Mouse (Mus musculus) embryonic facial prominence, embryonic 11.5 days (tissue): Measurements from ENCODE around the gene Crlf2. TPM values are rescaled to one million over a fixed set of nuclear protein-coding genes. Genes with fewer than 3 reads are reported as not detected.

Experiments
- ATAC-seq: fragments of 200-750 bp; cut with Nextera tagmentation; replicated peaks from 2 replicates; pipeline ENCODE4 v1.8.0; 2017; ENCODE audit warnings: low read depth; ENCODE audit not compliant: insufficient number of reproducible peaks, low FRiP score, low TSS enrichment
- DNase-seq: peaks from one replicate; pipeline ENCODE4 v3.0.0-alpha.2; 2015; ENCODE audit warnings: low spot score
- H3K27ac ChIP-seq: fragments of 300-500 bp; sonication (generic); replicated peaks from 2 replicates; pipeline ENCODE4 v1.5.1; 2014; ENCODE audit warnings: mild to moderate bottlenecking, low read depth, low read length, control low read depth
- H3K27me3 ChIP-seq: fragments of 300-500 bp; sonication (generic); 2 replicates; pipeline ENCODE4 v1.6.1; 2014; ENCODE audit warnings: mild to moderate bottlenecking, low read length, moderate library complexity, mixed read lengths; ENCODE audit not compliant: control insufficient read depth, insufficient read depth
- H3K36me3 ChIP-seq: fragments of 300-500 bp; sonication (generic); replicated peaks from 2 replicates; pipeline ENCODE4 v1.6.1; 2014; ENCODE audit warnings: low read depth, mild to moderate bottlenecking, low read length, moderate library complexity, mixed read lengths; ENCODE audit not compliant: control insufficient read depth, insufficient read depth
- H3K4me1 ChIP-seq: fragments of 300-500 bp; sonication (generic); 2 replicates; pipeline ENCODE4 v1.6.1; 2014; ENCODE audit warnings: low read length, mixed read lengths; ENCODE audit not compliant: control insufficient read depth, insufficient read depth
- H3K4me2 ChIP-seq: fragments of 300-500 bp; sonication (generic); 2 replicates; pipeline ENCODE4 v1.6.1; 2014; ENCODE audit warnings: low read depth, mild to moderate bottlenecking, control low read depth, low read length, moderate library complexity
- H3K4me3 ChIP-seq: fragments of 300-500 bp; sonication (generic); 2 replicates; pipeline ENCODE4 v1.5.1; 2014; ENCODE audit warnings: low read depth, low read length, control low read depth
- H3K9ac ChIP-seq: fragments of 300-500 bp; sonication (generic); replicated peaks from 2 replicates; pipeline ENCODE4 v1.6.1; 2014; ENCODE audit warnings: mild to moderate bottlenecking, control low read depth, low read length
- H3K9me3 ChIP-seq: fragments of 300-500 bp; sonication (generic); replicated peaks from 2 replicates; pipeline ENCODE4 v1.6.1; 2016; ENCODE audit warnings: mild to moderate bottlenecking, low read length, inconsistent platforms, mixed read lengths; ENCODE audit not compliant: control insufficient read depth
- WGBS: fragments of 180-500 bp; shearing (Covaris S2); extraction: QIAGEN DNeasy Blood & Tissue Kit; methylation state at CpG from one replicate; pipeline ENCODE4 v1.1.7; 2014; 5-methylcytosine and 5-hydroxymethylcytosine counted together
- polyA plus RNA-seq: library from polyadenylated mRNA; unstranded; fragments of >200 nt; fragmentation: Nextera tagmentation; extraction: Ambion mirVana; gene quantifications from 2 replicates; pipeline ENCODE4 v1.2.1, GENCODE M21; 2014

The Crlf2 gene
- polyA plus RNA-seq, 1 experiment from 2014 or later, result 1.9 TPM

GRCm38 (mm10) chr5:109552541-109552940 lies 6.3 kb downstream of the Crlf2 start:
- no peaks in the 10 kb centered on the region for H3K27me3 ChIP-seq
- H3K36me3 ChIP-seq, result no peaks in the 10 kb centered on the region
- H3K9me3 ChIP-seq, result peaks cover 24% of the 10 kb centered on the region
- DNase-seq (no peak), ATAC-seq (no peak)
- no peaks in the 10 kb centered on the region for H3K4me1 ChIP-seq
- H3K9ac ChIP-seq, result no peak overlapping the region
- H3K27ac ChIP-seq, result no peak overlapping the region
- no peak overlapping the region for H3K4me3 ChIP-seq
- 88% methylated on average over 12 of the region's 15 CpGs for WGBS
- no peak overlapping the region for H3K4me2 ChIP-seq

DNA sequence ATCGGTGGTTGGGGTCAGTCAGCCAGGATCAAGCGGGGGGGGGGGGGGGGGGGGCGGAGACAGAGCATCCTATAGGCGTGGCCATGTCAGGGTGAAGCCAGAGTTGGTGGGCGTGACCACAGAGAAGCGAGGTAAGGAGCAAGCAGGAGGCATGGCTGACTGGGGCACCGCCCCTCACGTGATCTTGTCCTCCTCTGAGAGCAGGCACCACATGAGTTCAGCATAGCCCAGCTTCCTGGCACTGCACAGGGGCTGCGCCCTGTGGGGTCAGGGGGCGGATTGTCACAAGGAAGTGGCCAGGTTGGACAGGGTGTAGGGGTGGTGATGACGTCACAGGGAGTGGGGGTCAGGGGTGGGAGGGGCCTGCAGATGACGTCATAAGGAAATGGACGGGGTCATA lies 6.7 kb downstream of the Crlf2 start:
- no peak overlapping the region for H3K4me2 ChIP-seq
- H3K36me3 ChIP-seq, result no peaks in the 10 kb centered on the region
- H3K4me1 ChIP-seq, result no peaks in the 10 kb centered on the region
- H3K9me3 ChIP-seq, result peaks cover 24% of the 10 kb centered on the region
- DNase-seq (no peak), ATAC-seq (no peak)
- no peak overlapping the region for H3K4me3 ChIP-seq
- H3K27me3 ChIP-seq, result no peaks in the 10 kb centered on the region
- no peak overlapping the region for H3K9ac ChIP-seq
- H3K27ac ChIP-seq, result no peak overlapping the region
- WGBS, result 84% methylated on average over 9 of the region's 13 CpGs

- no peaks in the 10 kb centered on the region for H3K36me3 ChIP-seq
- no peak overlapping the region for H3K27ac ChIP-seq
- no peak overlapping the region for H3K4me3 ChIP-seq
- 91% methylated on average over 22 of the region's 25 CpGs for WGBS
- H3K27me3 ChIP-seq, result no peaks in the 10 kb centered on the region
- no peak overlapping the region for H3K4me2 ChIP-seq
- H3K9ac ChIP-seq, result no peak overlapping the region
- DNase-seq (no peak), ATAC-seq (no peak; the same call in 1 of the 2 replicates)
- no peaks in the 10 kb centered on the region for H3K4me1 ChIP-seq
- H3K9me3 ChIP-seq, result peaks cover 22% of the 10 kb centered on the region
Observed at GRCm38 (mm10) chr5:109551041-109551765, 7.6 kb downstream of the Crlf2 start.

DNA sequence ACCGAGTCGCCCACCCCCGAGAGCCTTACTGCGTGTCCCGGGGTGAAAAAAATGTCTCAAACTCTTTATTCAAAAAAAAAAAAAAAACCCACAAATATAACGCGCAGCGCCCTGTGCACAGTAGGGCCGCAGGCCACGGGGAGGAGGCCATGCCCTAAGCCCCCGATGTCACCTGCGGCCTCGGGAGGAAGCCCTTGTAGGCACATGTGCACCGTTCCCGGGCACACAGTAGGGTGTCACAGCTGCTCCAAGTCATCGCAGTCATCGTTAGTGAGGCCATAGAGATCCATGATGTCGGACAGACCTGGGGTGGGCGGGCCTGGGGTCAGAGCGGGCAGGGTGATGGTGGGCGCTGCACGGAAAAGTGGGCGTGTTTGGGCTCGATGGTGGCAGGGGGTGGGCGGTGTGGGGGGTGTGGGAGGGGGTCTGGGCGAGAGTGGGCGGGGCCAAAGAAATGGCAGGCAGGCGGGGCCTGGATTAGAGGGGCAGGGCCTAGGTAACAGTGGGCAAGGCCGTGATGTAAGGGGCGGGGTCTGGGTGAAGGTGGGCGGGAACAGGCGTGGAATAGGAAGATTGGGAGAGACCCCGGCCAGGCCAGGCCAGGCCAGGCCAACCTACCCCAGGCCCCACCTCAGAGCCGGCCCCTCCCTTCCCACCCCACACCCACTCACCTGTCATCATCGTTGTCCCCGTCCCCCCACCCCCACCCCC lies 8.4 kb downstream of the Crlf2 start:
- ATAC-seq (no peak; the same call in 1 of the 2 replicates), DNase-seq (no peak)
- H3K4me3 ChIP-seq, result no peak overlapping the region
- no peaks in the 10 kb centered on the region for H3K4me1 ChIP-seq
- no peak overlapping the region for H3K27ac ChIP-seq
- WGBS, result 88% methylated on average over 35 of the region's 36 CpGs
- H3K4me2 ChIP-seq, result no peak overlapping the region
- no peaks in the 10 kb centered on the region for H3K36me3 ChIP-seq
- peaks cover 14% of the 10 kb centered on the region for H3K9me3 ChIP-seq
- no peaks in the 10 kb centered on the region for H3K27me3 ChIP-seq
- H3K9ac ChIP-seq, result no peak overlapping the region

DNA sequence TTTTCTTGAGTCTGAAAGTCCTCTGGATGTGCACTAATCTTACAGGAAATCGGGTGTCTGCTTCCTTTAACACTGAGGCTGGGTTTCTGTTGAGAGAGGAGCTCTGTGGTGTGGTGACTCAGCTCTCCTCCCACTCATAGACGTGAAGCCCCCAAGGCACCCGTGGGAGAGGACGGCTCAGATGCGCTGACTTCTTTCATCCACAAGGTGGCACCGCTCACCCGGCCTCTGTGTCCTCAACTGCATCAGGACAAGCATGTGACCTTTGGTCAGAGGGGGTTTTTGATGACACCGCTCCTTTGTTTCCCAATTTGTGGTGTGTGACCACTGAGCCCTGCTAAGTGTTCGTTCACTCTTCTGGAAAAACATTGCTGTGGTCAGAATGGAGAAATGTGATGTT lies 10.1 kb downstream of the Crlf2 start:
- no peak overlapping the region for H3K27ac ChIP-seq
- H3K9me3 ChIP-seq, result peaks cover 10% of the 10 kb centered on the region
- H3K36me3 ChIP-seq, result no peaks in the 10 kb centered on the region
- ATAC-seq, result no peak
- no peaks in the 10 kb centered on the region for H3K4me1 ChIP-seq
- no peak for DNase-seq
- 67% methylated on average over 9 of the region's 9 CpGs for WGBS
- no peak overlapping the region for H3K4me2 ChIP-seq
- no peaks in the 10 kb centered on the region for H3K27me3 ChIP-seq
- no peak overlapping the region for H3K4me3 ChIP-seq
- H3K9ac ChIP-seq, result no peak overlapping the region

DNA sequence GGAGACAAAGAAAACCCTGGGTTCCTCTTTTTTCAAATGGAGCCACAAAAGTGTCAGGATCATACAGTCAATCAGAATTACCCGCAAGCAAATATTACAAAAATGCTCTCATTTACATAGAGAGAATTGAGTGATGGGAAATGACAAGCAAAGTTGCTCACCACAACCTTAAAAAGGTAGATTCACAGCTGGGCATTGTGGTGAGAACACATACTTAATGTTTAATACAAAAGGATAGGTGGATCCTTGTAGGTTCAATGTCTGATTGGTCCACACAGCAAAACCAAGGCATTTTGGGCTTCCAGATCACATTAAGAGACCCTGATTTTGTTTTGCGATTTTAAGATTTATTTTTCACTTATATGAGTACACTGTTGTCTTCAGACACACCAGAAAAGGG lies 11.7 kb downstream of the Crlf2 start:
- H3K9ac ChIP-seq, result no peak overlapping the region
- H3K4me1 ChIP-seq, result no peaks in the 10 kb centered on the region
- DNase-seq (no peak), ATAC-seq (no peak)
- H3K27me3 ChIP-seq, result no peaks in the 10 kb centered on the region
- peaks cover 7% of the 10 kb centered on the region for H3K9me3 ChIP-seq
- 80% methylated on average over 2 of the region's 2 CpGs for WGBS
- H3K4me2 ChIP-seq, result no peak overlapping the region
- H3K4me3 ChIP-seq, result no peak overlapping the region
- no peaks in the 10 kb centered on the region for H3K36me3 ChIP-seq
- H3K27ac ChIP-seq, result no peak overlapping the region

DNA sequence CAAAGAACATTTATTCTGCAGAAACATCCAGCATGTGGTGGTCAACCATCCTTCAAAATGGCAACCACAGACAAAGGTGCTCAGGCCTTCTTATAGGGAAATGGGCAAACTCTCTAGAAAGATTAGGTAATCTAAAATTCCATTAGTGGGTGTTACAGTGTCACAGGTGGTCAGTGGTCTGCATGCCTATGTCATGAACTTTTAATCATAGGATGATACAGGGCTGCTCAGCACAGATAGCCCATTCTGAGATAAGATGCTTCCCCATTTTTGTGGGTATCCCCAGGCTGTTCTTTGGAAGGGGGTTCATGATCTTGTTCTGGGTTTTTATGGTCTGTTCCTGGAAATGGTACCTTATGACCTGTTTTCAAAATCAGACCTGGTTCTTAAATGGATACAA lies 49.1 kb downstream of the Crlf2 start:
- Histone ChIP-seq H3K36me3 (no peaks in the 10 kb centered on the region), H3K4me3 (no peak overlapping the region), H3K27ac (no peak overlapping the region), H3K9me3 (no peaks in the 10 kb centered on the region), H3K9ac (no peak overlapping the region), H3K4me1 (no peaks in the 10 kb centered on the region), H3K4me2 (no peak overlapping the region), H3K27me3 (no peaks in the 10 kb centered on the region)
- DNase-seq (no peak), ATAC-seq (no peak)

DNA sequence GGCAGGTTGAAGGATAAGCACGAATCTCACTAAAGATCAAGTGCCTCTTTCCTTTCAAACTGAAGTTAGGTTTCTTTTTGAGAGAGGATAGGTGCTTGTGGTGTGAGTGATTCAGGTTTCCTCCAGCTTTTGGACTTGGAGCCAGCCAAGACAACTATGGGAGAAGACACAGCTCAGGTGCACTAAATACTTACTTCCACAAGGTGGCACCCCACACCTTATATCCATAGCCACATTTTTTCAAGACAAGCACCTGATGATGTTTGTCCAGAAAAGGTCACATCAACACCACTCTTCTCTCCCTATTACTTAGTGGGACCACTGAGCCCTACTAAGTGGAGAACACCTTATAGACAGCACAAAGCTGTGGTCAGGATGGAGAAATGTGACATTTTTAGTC lies 52.1 kb downstream of the Crlf2 start:
- DNase-seq, result no peak
- H3K9ac ChIP-seq, result no peak overlapping the region
- no peak overlapping the region for H3K4me3 ChIP-seq
- no peak overlapping the region for H3K27ac ChIP-seq
- H3K27me3 ChIP-seq, result no peaks in the 10 kb centered on the region
- no peak overlapping the region for H3K4me2 ChIP-seq
- no peak for ATAC-seq
- no peaks in the 10 kb centered on the region for H3K4me1 ChIP-seq
- H3K9me3 ChIP-seq, result 0 out of 2 replicates have a peak, but pooled peaks cover 4% of the 10 kb centered on the region
- H3K36me3 ChIP-seq, result no peaks in the 10 kb centered on the region
- WGBS, result 11% methylated on average over 1 of the region's 1 CpGs
